Mouse (Mus musculus) ES-E14 (cell line): ENCODE data around the gene Ifngr1.

Experiments used
- CHD2 ChIP-seq: IDR thresholded peaks from 2 replicates; pipeline ENCODE4 v1.6.1; 2014; ENCODE audit warnings: mild to moderate bottlenecking, low read depth, low read length, inconsistent platforms
- HCFC1 ChIP-seq: IDR thresholded peaks from 2 replicates; pipeline ENCODE4 v1.6.1; 2012; ENCODE audit warnings: low read length, inconsistent platforms, borderline replicate concordance; ENCODE audit not compliant: insufficient read depth
- MAFK ChIP-seq: IDR thresholded peaks from 2 replicates; pipeline ENCODE4 v1.6.1; 2014; ENCODE audit warnings: mild to moderate bottlenecking, low read depth, low read length, inconsistent platforms; ENCODE audit not compliant: insufficient read depth
- ZC3H11A ChIP-seq: IDR thresholded peaks from 2 replicates; pipeline ENCODE4 v1.6.1; 2012; ENCODE audit warnings: low read depth, mild to moderate bottlenecking, inconsistent platforms, low read length, borderline replicate concordance
- ZNF384 ChIP-seq: IDR thresholded peaks from 2 replicates; pipeline ENCODE4 v1.6.1; 2012; ENCODE audit warnings: low read depth, low read length, inconsistent platforms

DNA sequence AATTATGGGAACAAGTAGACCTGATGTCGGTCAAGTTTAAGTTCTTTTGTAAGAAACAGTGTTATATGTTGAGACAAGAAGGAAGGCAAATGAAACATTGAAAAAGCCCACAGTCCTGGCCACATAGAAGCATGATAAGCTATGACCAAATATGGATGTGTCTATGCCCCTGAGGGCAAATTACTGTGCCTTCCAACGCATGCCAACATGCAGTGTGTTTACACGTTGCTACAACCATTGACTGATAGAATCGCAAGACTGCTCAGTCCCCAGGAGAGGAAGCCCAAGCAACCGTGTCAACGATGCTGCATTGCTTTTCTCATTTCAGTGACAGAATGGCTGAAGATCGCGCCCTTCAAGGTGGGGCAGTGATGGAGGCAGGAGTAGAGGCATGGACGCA lies 65.7 kb downstream of the Ifngr1 start:
- TF ChIP-seq CHD2 (no peak), MAFK (no peak), HCFC1 (no peak), ZC3H11A (no peak), ZNF384 (no peak)
